Mouse (Mus musculus) splenic B cell, adult 2 months (primary cell): ENCODE measurements around the gene Rfx1.

Experiments
- DNase-seq: peaks from one replicate; pipeline ENCODE4 v3.0.0-alpha.2; 2011; ENCODE audit warnings: low read depth, low spot score
- H3K27me3 ChIP-seq: 2 replicates; pipeline ENCODE4 v1.6.1; 2012; ENCODE audit warnings: mild to moderate bottlenecking, low read length, moderate library complexity, mixed read lengths; ENCODE audit not compliant: control insufficient read depth, poor library complexity, insufficient read depth, severe bottlenecking
- H3K36me3 ChIP-seq: 2 replicates; pipeline ENCODE4 v1.6.1; 2012; ENCODE audit warnings: mild to moderate bottlenecking, low read length, moderate library complexity, mixed read lengths; ENCODE audit not compliant: control insufficient read depth, poor library complexity, insufficient read depth, severe bottlenecking

The Rfx1 gene

GRCm38 (mm10) chr8:84127202-84127901 is 60.7 kb downstream of the Rfx1 start:
- no peaks in the 10 kb centered on the region for H3K36me3 ChIP-seq
- peak; percentile 9 for DNase-seq
- H3K27me3 ChIP-seq, result no peaks in the 10 kb centered on the region

DNA sequence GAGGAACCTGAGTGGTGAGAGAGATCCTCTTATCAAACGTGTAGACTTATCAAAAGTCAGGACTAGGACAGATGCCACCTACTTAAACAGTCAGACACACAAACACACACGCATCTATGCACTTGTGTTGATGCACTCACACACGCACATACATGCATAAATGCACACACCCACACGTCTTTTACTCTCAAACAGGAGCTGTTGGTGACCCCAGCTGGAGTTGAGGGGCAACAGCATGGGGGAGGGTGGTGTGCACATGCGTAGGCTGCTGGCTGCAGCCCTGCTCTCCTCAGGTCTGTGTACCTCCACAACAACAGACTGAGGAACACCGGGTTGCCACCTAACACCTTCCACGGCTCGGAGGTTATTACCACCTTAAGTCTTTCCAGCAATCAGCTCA is 61.6 kb downstream of the Rfx1 start:
- Histone ChIP-seq H3K27me3 (no peaks in the 10 kb centered on the region), H3K36me3 (no peaks in the 10 kb centered on the region)
- peak; percentile 21 for DNase-seq

DNA sequence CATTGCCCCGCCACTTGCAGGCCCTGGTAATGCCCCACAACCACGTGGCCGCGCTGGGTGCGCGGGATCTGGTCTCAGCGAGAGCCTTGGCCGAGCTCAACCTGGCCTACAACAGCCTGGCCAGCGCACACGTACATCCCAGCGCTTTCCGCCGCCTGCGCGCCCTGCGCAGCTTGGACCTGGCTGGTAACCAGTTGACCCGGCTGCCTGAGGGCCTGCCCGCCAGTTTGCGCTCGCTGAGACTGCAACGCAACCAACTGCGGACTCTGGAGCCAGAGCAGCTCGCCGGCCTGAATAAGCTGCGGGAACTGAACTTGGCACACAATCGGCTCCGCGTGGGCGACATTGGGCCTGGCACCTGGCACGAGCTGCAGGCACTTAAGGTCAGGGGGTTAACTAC is 64.2 kb downstream of the Rfx1 start:
- DNase-seq, result no peak
- H3K27me3 ChIP-seq, result no peaks in the 10 kb centered on the region
- peaks cover 2% of the 10 kb centered on the region; the same call in 1 of the 2 replicates for H3K36me3 ChIP-seq

- Histone ChIP-seq H3K36me3 (peaks cover 2% of the 10 kb centered on the region; the same call in 1 of the 2 replicates), H3K27me3 (no peaks in the 10 kb centered on the region)
- no peak for DNase-seq
Measured at GRCm38 (mm10) chr8:84132225-84132624, 65.6 kb downstream of the Rfx1 start.

- DNase-seq, result no peak
- Histone ChIP-seq H3K27me3 (no peaks in the 10 kb centered on the region), H3K36me3 (peaks cover 6% of the 10 kb centered on the region)
Measured at GRCm38 (mm10) chr8:84137848-84138247, 71.2 kb downstream of the Rfx1 start.

- no peak for DNase-seq
- Histone ChIP-seq H3K36me3 (peaks cover 6% of the 10 kb centered on the region), H3K27me3 (no peaks in the 10 kb centered on the region)
Measured at GRCm38 (mm10) chr8:84140838-84141237, 74.2 kb downstream of the Rfx1 start.

GRCm38 (mm10) chr8:84144636-84145245 is 78.1 kb downstream of the Rfx1 start:
- DNase-seq, result no peak
- no peaks in the 10 kb centered on the region for H3K27me3 ChIP-seq

More at GRCm38 (mm10) chr8:84144636-84145245, 78.1 kb downstream of the Rfx1 start:
- peaks cover 4% of the 10 kb centered on the region for H3K36me3 ChIP-seq
